Mouse (Mus musculus): ENCODE measurements around the gene Tedc1. TPM values are rescaled to one million over a fixed set of nuclear protein-coding genes. Genes with fewer than 3 reads are reported as not detected.

Tedc1 gene
- polyA plus RNA-seq, 1 experiment from 2014 or later, result 60.2 TPM

DNA sequence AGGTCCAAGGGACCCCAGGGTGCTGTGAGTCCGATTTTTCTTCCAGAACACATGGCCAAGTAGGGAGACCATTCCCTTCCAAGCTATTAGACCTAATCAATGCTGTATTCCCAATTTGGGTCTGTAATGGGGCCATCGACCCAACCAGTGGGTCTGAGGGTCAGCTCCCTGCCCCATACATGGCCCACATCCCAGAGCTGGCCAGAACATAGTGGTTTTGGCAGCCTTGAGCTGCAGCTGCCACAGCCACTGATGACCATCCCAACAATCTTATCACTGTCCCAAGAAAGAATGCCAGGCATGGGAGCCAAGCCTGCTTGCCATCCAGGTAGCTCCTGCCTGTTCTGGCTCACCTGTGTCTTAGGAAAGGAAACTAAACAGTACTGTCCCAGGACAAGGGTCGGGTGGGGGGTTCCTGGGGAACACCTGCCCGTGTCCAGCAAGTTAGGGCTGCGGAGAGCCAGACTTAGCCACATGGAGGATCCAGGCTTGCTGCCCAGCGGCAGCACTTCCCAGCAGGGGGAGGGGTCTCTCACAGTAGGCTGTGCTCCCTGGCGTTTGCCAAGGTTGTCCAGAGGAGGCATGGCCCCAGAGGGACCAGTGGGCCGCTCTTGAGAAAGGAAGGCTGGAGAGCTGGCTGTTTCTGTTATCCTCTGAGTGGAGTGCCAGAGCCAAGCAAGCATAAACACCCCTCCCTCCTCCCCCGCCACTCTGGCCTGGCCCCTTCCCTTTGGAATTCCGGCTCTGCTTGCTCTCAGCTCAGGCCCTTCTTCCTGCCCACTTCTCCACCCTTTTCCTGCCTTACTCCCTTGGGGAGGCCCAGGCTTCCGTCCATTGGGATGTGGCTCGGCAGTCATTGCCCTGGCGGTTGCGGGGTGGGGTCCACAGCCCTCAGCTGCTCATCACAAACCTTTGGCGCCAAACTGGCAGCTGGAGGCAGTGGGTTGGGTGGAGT lies 13.9 kb upstream of the Tedc1 start:
- H3K27me3 ChIP-seq (ENCODE audit: low read depth, poor library complexity, severe bottlenecking), result peaks cover 64% of the 10 kb centered on the region
- WGBS, result 21% methylated on average over 15 of the region's 15 CpGs
- H3K9me3 ChIP-seq (replicated peaks), result no peaks in the 10 kb centered on the region
- peaks cover 20% of the 10 kb centered on the region for H3K36me3 ChIP-seq
- peaks cover 56% of the 10 kb centered on the region for H3K4me1 ChIP-seq
- H3K27ac ChIP-seq, result peak overlapping the region; percentile 53; the same call in 1 of the 2 replicates
- peak; percentile 54 for DNase-seq (ENCODE audit: low spot score)
- peak overlapping the region; percentile 60 for H3K4me3 ChIP-seq

DNA sequence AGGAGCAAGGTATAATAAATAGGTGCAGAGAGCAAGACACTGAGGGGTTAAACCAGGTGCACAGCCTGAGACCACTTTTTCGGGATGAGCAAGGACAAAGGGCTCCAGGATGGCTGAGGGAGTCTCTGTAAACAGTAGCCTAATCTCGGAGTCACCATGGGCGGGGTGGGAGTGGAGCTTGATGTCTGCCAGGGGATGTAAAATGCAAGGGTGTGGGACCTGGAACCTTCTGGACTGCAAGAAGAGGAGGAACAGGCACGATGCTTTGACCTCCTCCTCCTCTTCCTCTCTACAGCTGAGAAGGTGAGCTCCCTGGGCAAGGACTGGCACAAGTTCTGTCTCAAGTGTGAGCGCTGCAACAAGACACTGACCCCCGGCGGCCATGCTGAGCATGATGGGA lies 13.1 kb upstream of the Tedc1 start:
- DNase-seq (ENCODE audit: low spot score), result no peak
- Histone ChIP-seq H3K27me3 (ENCODE audit: low read depth, poor library complexity, severe bottlenecking) (peaks cover 72% of the 10 kb centered on the region), H3K9me3 (replicated peaks) (no peaks in the 10 kb centered on the region), H3K27ac (0 out of 2 replicates have a peak overlapping the region, but pooled peaks have one; percentile 42), H3K36me3 (peaks cover 11% of the 10 kb centered on the region), H3K4me1 (peaks cover 60% of the 10 kb centered on the region), H3K4me3 (peak overlapping the region; percentile 60)
- WGBS, result 60% methylated on average over 7 of the region's 7 CpGs

DNA sequence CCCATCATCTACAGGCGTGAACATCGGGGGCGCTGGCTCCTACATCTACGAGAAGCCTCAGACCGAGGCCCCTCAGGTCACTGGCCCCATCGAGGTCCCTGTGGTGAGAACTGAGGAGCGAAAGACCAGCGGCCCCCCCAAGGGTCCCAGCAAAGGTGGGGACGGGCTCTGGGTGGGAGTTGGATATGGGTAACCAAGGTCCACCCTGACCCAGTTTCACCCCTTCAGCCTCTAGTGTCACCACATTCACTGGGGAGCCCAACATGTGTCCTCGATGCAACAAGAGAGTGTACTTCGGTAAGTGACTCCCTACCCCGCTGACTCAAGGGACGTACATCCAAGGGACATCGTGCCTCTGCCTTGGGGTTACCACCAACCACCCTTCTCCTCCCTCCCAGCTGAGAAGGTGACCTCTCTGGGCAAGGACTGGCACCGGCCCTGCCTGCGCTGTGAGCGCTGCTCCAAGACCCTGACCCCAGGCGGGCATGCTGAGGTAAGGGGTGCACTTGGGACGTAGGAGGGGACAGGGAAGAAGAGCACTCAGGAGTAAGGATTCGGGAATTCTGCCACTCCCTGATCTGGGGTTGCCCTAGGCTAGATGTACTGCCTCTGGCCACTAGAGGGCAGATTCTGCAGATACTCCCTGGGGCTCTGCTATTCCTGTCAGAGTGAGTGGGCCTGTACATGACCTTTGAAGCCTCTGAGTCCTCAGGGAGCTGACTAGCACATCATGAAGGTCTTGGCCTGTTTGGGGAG lies 12.0 kb upstream of the Tedc1 start:
- peaks cover 82% of the 10 kb centered on the region for H3K27me3 ChIP-seq (ENCODE audit: low read depth, poor library complexity, severe bottlenecking)
- no peak for DNase-seq (ENCODE audit: low spot score)
- H3K27ac ChIP-seq, result no peak overlapping the region

DNA sequence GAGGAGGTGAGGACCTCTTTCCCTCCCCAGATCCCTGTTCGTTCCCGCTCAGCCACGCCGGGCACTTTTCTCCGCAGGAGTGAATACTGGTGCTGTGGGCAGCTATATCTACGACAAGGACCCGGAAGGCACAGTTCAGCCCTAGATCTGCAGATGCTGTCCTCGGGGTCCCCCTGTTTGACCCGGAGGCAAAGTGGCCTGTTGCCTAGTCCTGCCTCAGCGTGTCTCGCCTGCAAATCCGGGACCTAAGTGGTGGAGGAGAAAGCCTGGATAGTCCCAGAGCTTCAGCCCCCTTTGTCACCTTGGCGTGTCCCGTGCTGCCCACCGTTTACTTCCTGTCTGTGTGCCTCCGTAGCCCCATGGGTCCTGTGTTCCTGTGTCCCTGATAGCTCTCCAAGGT lies 11.3 kb upstream of the Tedc1 start:
- H3K4me3 ChIP-seq, result no peak overlapping the region
- H3K9me3 ChIP-seq (replicated peaks), result no peaks in the 10 kb centered on the region
- H3K4me1 ChIP-seq, result peaks cover 46% of the 10 kb centered on the region
- no peak overlapping the region for H3K27ac ChIP-seq
- DNase-seq (ENCODE audit: low spot score), result no peak
- H3K36me3 ChIP-seq, result 0 out of 2 replicates have a peak, but pooled peaks cover 2% of the 10 kb centered on the region
- H3K27me3 ChIP-seq (ENCODE audit: low read depth, poor library complexity, severe bottlenecking), result peaks cover 90% of the 10 kb centered on the region
- WGBS, result 92% methylated on average over 16 of the region's 16 CpGs

More for the DNA sequence above, 12.0 kb upstream of the Tedc1 start:
- Histone ChIP-seq H3K4me1 (peaks cover 54% of the 10 kb centered on the region), H3K36me3 (0 out of 2 replicates have a peak, but pooled peaks cover 2% of the 10 kb centered on the region), H3K4me3 (no peak overlapping the region), H3K9me3 (replicated peaks) (no peaks in the 10 kb centered on the region)
- WGBS, result 83% methylated on average over 20 of the region's 20 CpGs

DNA sequence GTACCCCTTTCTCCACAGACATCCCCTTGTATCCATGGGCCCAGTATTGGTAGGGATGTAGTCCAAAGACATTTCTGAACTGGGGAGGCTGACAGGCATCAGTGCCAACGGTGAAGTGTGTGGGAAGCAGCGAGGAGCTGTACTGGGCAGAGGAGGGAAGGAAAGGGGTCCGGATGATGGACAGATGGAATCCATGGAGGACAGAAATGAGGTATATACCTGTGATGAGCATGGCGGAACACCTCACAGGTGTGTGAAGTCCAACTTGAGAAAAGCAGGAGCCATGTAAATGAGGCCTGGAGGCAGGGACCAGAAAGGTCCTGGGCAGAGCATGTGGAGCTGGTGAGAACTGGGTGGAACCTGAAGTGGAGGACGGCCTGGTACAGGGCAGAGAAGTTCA lies 10.6 kb upstream of the Tedc1 start:
- H3K4me1 ChIP-seq, result peaks cover 39% of the 10 kb centered on the region

DNA sequence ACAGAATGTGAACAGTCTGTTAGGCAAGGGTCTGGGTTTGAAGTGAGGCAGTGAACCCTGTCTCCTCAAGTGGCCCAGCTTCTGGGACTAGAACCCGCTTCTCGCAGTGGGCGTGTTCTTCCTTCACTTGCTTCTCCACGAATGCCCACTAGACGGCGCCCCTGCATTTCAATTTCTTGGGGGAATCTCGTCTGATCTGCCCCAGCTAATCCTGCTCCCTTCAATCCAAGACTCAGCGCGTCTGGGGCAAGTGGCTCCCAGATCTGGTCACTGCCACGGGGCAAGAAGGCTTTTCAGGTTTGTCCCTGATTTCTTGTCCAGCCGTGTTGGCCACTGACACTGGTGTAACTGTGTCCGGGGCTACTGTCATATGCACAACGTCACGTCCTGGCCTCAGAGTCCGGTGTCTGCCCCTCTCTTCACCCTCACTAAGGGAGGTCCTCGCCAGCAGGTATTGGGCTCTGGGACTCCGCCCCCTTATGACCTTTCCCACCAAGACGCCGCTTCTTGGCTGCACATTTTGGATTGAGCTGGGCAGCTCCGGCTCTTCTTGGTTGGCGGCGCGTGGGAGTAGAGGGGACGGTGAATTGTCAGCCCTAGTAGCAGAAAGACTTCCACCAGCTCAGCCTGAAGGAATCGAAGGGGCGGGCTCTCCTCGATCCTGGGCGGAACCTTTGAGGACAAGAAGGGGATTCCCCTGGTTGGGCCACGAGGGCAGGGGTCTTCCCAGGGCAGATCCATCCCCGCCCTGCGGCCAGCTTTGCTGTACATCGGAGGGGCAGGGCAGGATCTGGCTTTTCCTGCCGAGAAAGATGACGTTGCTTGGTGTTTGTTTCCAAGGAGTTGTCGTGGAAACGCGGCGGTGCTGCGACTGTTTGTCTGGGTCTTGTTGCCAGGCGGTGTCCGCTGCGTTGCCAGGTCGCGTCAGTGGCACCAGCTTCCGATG lies 9.8 kb upstream of the Tedc1 start, which contains the start of gene Crip1:
Gene Crip1 (plus strand): TSS at position 205 of the 946 bp plus-strand sequence.
- peak within 1 kb of the TSS; percentile 32 for H3K4me3 ChIP-seq
- peak; percentile 85 for DNase-seq (ENCODE audit: low spot score)
- WGBS, result 12% methylated on average over 45 of the region's 45 CpGs
- no peak within 1 kb of the TSS for H3K27ac ChIP-seq
- H3K9me3 ChIP-seq (replicated peaks), result no peaks in the 10 kb centered on the region
- peaks cover 91% of the 10 kb centered on the region for H3K27me3 ChIP-seq (ENCODE audit: low read depth, poor library complexity, severe bottlenecking)
- 0 out of 2 replicates have a peak, but pooled peaks cover 2% of the 10 kb centered on the region for H3K36me3 ChIP-seq
- peaks cover 38% of the 10 kb centered on the region for H3K4me1 ChIP-seq

More for the DNA sequence above, 10.6 kb upstream of the Tedc1 start:
- Histone ChIP-seq H3K27ac (no peak overlapping the region), H3K4me3 (no peak overlapping the region), H3K27me3 (ENCODE audit: low read depth, poor library complexity, severe bottlenecking) (peaks cover 91% of the 10 kb centered on the region), H3K36me3 (0 out of 2 replicates have a peak, but pooled peaks cover 2% of the 10 kb centered on the region), H3K9me3 (replicated peaks) (no peaks in the 10 kb centered on the region)
- DNase-seq (ENCODE audit: low spot score), result no peak
- 86% methylated on average over 5 of the region's 5 CpGs for whole genome bisulfite sequencing

DNA sequence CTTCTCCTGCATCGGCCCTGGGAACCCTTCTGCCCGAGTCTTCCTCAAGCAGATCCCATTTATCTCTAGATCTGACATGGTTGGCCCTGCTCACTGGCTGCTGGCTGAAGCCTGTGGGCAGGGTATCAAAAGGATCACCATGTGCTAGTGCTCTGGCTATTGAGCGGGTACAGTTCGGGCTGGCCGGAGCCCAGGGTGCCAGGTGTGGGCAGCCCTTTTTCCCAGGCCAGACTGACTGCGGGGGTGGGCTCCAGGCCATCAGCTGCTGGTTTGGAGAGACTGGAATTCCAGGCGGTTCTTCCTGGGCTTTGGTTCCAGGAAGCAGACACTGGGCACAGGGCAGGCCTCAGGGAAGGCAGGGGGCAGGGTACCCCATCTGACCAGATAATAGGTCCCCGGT lies 8.7 kb upstream of the Tedc1 start:
- Histone ChIP-seq H3K27me3 (ENCODE audit: low read depth, poor library complexity, severe bottlenecking) (peaks cover 91% of the 10 kb centered on the region), H3K27ac (no peak overlapping the region)
- 86% methylated on average over 8 of the region's 8 CpGs for WGBS

DNA sequence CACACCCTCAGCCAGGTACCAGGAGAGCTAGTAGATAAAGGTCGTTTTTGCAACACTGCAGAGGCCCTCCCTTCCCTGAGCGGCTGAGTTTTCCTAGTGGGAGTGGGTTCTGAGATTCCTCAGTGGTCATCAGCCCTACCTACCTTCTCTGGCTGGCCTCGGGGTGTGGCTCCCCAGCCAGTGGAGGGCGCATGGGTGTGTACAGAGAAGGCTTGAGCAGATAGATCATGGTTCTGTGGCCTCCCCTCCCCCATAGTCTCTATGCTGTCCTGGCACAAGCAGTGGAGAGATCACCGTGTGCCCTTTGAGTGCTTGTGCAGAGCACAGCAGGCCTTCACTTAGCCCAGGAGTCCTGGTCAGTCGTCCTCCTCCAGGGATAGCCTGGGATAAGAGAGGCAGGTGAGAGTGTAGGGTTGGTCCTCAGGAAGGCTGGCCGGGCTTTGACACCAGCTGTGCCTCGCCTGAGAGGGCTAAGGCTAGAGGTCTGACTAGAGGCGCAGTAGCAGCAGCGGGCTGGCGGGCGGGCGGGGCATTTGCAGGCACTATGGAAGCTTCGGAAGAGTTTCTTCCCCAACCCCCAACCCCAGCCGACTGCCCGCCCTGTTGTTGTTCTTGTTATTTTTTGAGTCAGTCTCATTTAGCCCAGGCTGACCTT lies 7.7 kb upstream of the Tedc1 start:
- no peak overlapping the region for H3K4me3 ChIP-seq
- peaks cover 30% of the 10 kb centered on the region for H3K4me1 ChIP-seq
- H3K36me3 ChIP-seq, result 0 out of 2 replicates have a peak, but pooled peaks cover 2% of the 10 kb centered on the region
- DNase-seq (ENCODE audit: low spot score), result no peak
- no peak overlapping the region for H3K27ac ChIP-seq
- no peaks in the 10 kb centered on the region for H3K9me3 ChIP-seq (replicated peaks)
- peaks cover 91% of the 10 kb centered on the region for H3K27me3 ChIP-seq (ENCODE audit: low read depth, poor library complexity, severe bottlenecking)
- WGBS, result 26% methylated on average over 16 of the region's 16 CpGs

More for the DNA sequence above, 8.7 kb upstream of the Tedc1 start:
- H3K4me3 ChIP-seq, result no peak overlapping the region
- peaks cover 38% of the 10 kb centered on the region for H3K4me1 ChIP-seq
- H3K36me3 ChIP-seq, result 0 out of 2 replicates have a peak, but pooled peaks cover 2% of the 10 kb centered on the region
- DNase-seq (ENCODE audit: low spot score), result no peak
- H3K9me3 ChIP-seq (replicated peaks), result no peaks in the 10 kb centered on the region

DNA sequence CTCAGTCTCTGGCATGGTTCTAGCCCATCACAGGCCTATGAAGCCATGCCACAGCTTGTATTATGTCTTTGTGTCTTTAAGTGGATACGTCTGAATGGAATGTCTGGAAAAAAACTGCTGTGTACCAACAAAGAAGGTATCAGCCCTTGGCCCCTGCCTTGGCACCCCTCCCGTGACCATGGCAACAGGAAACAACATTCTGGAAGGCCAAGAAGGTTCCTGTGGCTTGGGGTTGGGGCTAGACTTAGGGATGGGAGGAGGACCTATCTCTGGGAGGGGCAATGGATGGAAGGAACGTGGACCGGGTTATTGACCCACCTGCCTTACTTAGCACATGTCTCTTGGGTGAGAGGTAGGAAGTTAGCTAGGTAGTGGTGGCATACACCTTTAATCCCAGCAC lies 6.9 kb upstream of the Tedc1 start:
- no peaks in the 10 kb centered on the region for H3K9me3 ChIP-seq (replicated peaks)
- 0 out of 2 replicates have a peak, but pooled peaks cover 2% of the 10 kb centered on the region for H3K36me3 ChIP-seq
- peaks cover 91% of the 10 kb centered on the region for H3K27me3 ChIP-seq (ENCODE audit: low read depth, poor library complexity, severe bottlenecking)
- peaks cover 28% of the 10 kb centered on the region for H3K4me1 ChIP-seq
- 77% methylated on average over 4 of the region's 4 CpGs for WGBS
- no peak for DNase-seq (ENCODE audit: low spot score)
- no peak overlapping the region for H3K4me3 ChIP-seq
- no peak overlapping the region for H3K27ac ChIP-seq

DNA sequence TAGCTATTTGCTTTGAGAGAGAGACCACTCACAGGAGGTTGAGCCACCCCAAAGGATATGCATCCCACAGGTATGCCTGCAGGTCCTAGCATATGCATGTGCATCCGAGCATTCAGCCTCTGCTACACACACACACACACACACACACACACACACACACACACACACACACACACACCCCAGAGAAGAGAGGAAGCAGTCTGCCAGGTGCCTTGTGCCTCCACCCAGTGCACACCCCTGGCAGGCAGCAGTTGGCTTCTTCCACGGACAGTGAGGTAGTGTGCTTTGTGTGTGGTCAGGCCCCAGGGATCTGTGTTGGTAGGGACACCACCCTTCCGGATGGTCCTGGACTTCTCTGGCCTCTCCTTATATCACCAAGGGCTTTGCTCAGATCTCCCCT lies 6.3 kb upstream of the Tedc1 start:
- no peak for DNase-seq (ENCODE audit: low spot score)
- peaks cover 30% of the 10 kb centered on the region for H3K4me1 ChIP-seq
- 69% methylated on average over 3 of the region's 3 CpGs for WGBS
- no peaks in the 10 kb centered on the region for H3K36me3 ChIP-seq
- H3K9me3 ChIP-seq (replicated peaks), result no peaks in the 10 kb centered on the region
- H3K4me3 ChIP-seq, result no peak overlapping the region
- no peak overlapping the region for H3K27ac ChIP-seq
- peaks cover 93% of the 10 kb centered on the region for H3K27me3 ChIP-seq (ENCODE audit: low read depth, poor library complexity, severe bottlenecking)

DNA sequence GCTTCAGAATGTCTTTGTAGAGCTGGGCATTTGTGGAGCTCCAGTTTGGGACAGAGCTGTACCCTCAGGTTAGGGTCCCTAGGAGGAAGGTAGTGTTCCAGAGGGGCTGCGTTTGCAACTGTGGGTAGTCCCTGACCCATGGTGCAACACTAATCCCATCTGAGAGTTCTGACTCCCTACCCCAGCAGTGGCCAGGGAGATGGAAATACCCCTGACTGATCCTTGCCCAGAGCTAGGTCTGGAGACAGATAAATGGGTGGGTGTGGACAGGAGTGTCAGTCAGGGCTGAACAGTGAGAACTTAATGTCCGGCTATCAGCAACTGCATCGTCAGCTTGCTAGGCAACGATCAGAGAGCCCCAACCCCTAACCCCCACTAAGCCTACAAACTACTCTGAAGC lies 5.6 kb upstream of the Tedc1 start:
- DNase-seq (ENCODE audit: low spot score), result no peak
- 82% methylated on average over 4 of the region's 4 CpGs for WGBS
- Histone ChIP-seq H3K4me3 (no peak overlapping the region), H3K4me1 (peaks cover 37% of the 10 kb centered on the region), H3K9me3 (replicated peaks) (no peaks in the 10 kb centered on the region), H3K27ac (no peak overlapping the region), H3K27me3 (ENCODE audit: low read depth, poor library complexity, severe bottlenecking) (peaks cover 97% of the 10 kb centered on the region), H3K36me3 (no peaks in the 10 kb centered on the region)

Measured in limb, embryonic 10.5 days (tissue).